Mouse (Mus musculus) hindbrain, embryonic 13.5 days (tissue): ENCODE results near the gene Vil1. TPM values are rescaled to one million over a fixed set of nuclear protein-coding genes. Genes with fewer than 3 reads are reported as not detected.

ENCODE experiments used
- ATAC-seq: fragments of 200-750 bp; cut with Nextera tagmentation; 2 replicates; pipeline ENCODE4 v1.8.0; 2017; ENCODE audit warnings: moderate TSS enrichment; ENCODE audit not compliant: low FRiP score
- H3K27ac ChIP-seq: fragments of 300-500 bp; sonication (generic); 2 replicates; pipeline ENCODE4 v1.5.1; 2015; ENCODE audit warnings: inconsistent platforms, mild to moderate bottlenecking, moderate library complexity
- H3K27me3 ChIP-seq: fragments of 300-500 bp; sonication (generic); 2 replicates; pipeline ENCODE4 v1.6.1; 2015; ENCODE audit warnings: mild to moderate bottlenecking, inconsistent platforms
- H3K36me3 ChIP-seq: fragments of 300-500 bp; sonication (generic); 2 replicates; pipeline ENCODE4 v1.6.1; 2015; ENCODE audit warnings: mild to moderate bottlenecking, inconsistent platforms
- H3K4me1 ChIP-seq: fragments of 300-500 bp; sonication (generic); replicated peaks from 2 replicates; pipeline ENCODE4 v1.6.1; 2015; ENCODE audit warnings: inconsistent platforms
- H3K4me2 ChIP-seq: fragments of 300-500 bp; sonication (generic); 2 replicates; pipeline ENCODE4 v1.6.1; 2015; ENCODE audit warnings: inconsistent platforms, mild to moderate bottlenecking, moderate library complexity
- H3K4me3 ChIP-seq: fragments of 300-500 bp; sonication (generic); 2 replicates; pipeline ENCODE4 v1.5.1; 2015; ENCODE audit warnings: mild to moderate bottlenecking, inconsistent platforms
- H3K9ac ChIP-seq: fragments of 300-500 bp; sonication (generic); 2 replicates; pipeline ENCODE4 v1.6.1; 2015; ENCODE audit warnings: mild to moderate bottlenecking, inconsistent platforms
- H3K9me3 ChIP-seq: fragments of 300-500 bp; sonication (generic); 2 replicates; pipeline ENCODE4 v1.6.1; 2016; ENCODE audit warnings: inconsistent platforms
- WGBS: fragments of 180-500 bp; shearing (Covaris S2); methylation state at CpG from one replicate; pipeline ENCODE4 v1.1.7; 2015; 5-methylcytosine and 5-hydroxymethylcytosine counted together
- polyA plus RNA-seq: library from polyadenylated mRNA; unstranded; fragments of >200 nt; fragmentation: Nextera tagmentation; extraction: Ambion mirVana; gene quantifications from 2 replicates; pipeline ENCODE4 v1.2.1, GENCODE M21; 2015

Vil1 gene
- 0.16 and 0.18 TPM in 2 replicates for polyA plus RNA-seq

DNA sequence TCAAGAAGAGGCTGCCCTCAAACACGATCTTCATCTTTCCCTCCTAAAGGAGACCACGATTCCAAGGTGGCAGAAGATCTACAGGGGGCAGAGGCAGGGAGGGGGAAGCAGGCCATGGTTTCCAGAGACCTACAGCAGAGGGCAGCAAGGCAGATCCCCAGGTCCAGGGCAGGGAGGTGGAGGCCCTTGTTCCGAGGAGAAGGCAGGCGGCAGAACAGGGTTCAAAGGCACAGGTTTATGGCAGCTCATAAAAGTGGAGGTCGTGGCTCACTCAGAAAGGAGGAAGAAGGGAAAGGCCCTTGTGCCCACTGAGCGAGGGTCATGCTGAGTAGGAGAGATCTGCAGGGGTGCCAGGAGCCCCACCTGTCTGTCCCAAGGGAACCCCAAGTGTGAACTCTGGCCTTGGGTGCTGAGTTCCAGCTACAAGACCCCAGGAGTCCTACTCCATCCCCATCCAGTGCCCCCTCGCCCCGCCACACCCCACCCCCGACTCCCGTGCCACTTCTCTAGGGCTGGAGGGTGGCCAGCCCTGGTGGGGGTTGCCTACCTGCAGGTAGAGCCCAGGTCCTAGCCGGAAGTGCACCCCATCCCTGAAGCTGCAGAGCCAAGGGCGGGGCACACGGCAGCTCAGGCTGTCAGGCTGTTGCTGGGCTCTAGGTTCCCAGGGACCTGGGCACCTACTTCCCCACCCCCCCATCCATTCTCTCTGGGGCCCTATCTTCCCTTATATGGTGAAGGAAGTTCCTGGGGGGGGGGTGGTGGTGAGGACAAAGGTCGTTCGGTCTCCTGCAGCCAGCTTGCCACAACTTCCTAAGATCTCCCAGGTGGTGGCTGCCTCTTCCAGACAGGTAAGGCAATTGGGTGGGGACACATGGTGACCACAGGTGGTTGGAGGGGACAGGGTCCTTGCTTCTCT lies at the start of gene Vil1:
Vil1 (plus strand) TSS at position 788 of the 916 bp plus-strand sequence.
- ATAC-seq: no peak
- Histone ChIP-seq H3K9ac (no peak within 1 kb of the TSS), H3K9me3 (no peaks in the 10 kb centered on the region), H3K27me3 (no peaks in the 10 kb centered on the region), H3K27ac (no peak within 1 kb of the TSS), H3K4me2 (no peak within 1 kb of the TSS), H3K4me1 (no peaks in the 10 kb centered on the region), H3K36me3 (no peaks in the 10 kb centered on the region), H3K4me3 (no peak within 1 kb of the TSS)
- WGBS: 63% methylated on average over 15 of the region's 15 CpGs

DNA sequence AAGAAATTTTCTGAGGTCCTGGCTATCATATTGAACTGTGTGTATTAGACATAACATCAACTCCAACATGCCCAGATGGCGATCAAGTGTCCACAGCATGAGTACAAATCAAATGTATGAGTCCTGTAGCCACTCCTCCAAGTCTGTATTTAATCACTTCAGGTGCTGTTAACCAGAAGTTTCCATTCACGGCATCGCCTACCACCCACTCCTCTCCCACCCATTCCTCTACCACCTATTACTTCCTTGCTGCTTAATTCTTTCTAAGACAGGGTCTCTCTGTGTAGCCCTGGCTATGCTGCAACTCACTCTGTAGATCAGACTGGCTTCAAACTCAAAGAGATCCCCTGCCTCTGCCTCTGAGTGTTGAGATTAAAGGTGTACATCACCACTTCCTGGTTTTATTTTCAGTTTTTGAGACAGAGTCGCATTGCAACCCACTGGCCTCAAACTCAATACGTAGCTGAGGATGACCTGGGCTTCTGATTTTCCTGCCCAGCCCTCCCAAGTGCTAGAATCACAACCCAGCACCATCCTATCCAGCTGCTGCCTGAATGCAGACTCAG lies 49.1 kb upstream of the Vil1 start:
- Histone ChIP-seq H3K9me3 (no peaks in the 10 kb centered on the region), H3K4me1 (peaks cover 3% of the 10 kb centered on the region; the same call in 1 of the 2 replicates)
- 87% methylated on average over 5 of the region's 5 CpGs for WGBS

GRCm38 (mm10) chr1:74361812-74362211 lies 47.4 kb upstream of the Vil1 start, which contains the start of gene Catip:
Gene Catip (plus strand): TSS chr1:74362108.
- no peak within 1 kb of the TSS for H3K9ac ChIP-seq
- no peak within 1 kb of the TSS for H3K4me2 ChIP-seq
- no peak within 1 kb of the TSS for H3K4me3 ChIP-seq
- H3K9me3 ChIP-seq: no peaks in the 10 kb centered on the region
- no peaks in the 10 kb centered on the region for H3K27me3 ChIP-seq
- no peaks in the 10 kb centered on the region for H3K36me3 ChIP-seq
- no peak within 1 kb of the TSS for H3K27ac ChIP-seq
- peak; percentile 59 for ATAC-seq
- H3K4me1 ChIP-seq: peaks cover 3% of the 10 kb centered on the region; the same call in 1 of the 2 replicates
- 2% methylated on average over 2 of the region's 2 CpGs for WGBS

More for the DNA sequence above, 49.1 kb upstream of the Vil1 start:
- H3K27ac ChIP-seq: no peak overlapping the region
- no peak overlapping the region for H3K4me2 ChIP-seq
- H3K27me3 ChIP-seq: no peaks in the 10 kb centered on the region
- no peak for ATAC-seq
- H3K36me3 ChIP-seq: no peaks in the 10 kb centered on the region
- no peak overlapping the region for H3K4me3 ChIP-seq
- no peak overlapping the region for H3K9ac ChIP-seq

DNA sequence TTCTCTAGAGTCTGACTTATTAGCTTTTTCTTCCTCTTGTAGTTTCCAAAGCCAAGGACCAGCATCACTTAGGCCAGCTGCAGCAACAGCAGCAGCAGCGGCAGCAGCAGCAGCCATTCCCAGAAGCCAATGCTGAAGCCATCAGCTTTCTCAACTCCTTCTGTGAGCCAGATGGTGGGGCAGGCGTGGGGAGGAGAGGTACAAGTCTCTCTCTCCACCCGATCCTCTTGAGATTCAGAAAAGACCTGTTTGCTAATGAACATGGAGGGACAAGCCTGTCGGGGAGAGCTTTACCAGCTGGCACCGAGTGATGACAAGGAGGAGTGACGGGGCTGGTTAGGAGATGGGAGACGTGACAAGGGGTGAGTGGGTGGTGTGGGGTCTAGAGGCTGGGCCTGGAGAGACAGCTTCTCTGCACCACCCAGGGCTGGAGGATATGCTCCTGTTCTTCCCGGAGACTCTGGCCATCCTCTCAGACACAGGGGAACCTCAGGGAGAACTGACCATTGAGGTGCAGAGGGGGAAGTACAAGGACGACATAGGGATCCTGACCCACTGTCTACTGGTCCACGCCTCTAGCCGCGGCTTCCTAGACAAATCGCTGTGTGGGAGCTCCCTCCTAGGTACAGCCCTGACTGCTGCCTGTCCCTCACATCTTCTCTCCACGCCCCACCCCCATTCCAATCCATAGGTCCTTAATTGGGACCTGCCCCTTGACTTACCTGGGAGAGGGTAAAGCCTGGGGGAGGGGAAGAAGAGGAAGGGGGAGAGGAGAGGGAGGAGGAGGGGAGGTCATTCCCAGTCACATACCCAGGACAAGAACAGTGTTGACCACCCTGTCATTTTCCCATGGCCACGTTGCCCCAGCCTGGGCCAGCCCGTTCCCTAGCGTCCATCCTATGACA lies 46.6 kb upstream of the Vil1 start:
- peaks cover 3% of the 10 kb centered on the region; the same call in 1 of the 2 replicates for H3K4me1 ChIP-seq
- H3K27ac ChIP-seq: no peak overlapping the region
- H3K27me3 ChIP-seq: peaks cover 1% of the 10 kb centered on the region; the same call in 1 of the 2 replicates
- H3K9ac ChIP-seq: no peak overlapping the region
- no peak overlapping the region for H3K4me2 ChIP-seq
- peak; percentile 67 for ATAC-seq
- WGBS: 69% methylated on average over 17 of the region's 17 CpGs
- H3K9me3 ChIP-seq: no peaks in the 10 kb centered on the region
- H3K4me3 ChIP-seq: no peak overlapping the region
- H3K36me3 ChIP-seq: no peaks in the 10 kb centered on the region

DNA sequence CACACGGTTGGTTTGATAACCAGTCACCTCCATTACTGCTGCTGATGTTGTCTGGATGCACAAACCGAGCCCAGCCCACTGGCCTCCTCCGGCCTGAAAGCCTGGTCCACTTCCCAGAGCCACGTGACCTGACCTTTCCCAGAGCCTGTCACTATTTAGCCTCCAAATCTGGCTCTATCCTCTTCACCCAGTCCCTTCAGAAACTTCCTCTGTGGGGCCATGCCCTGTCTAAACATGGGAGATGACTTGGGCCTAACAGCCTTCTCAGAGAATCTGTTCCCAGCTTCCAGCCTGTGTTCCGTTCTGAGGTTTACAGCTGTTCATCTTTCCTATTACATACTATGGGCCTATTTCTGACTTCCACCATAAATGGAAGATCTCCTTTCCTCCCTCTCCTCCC lies 45.7 kb upstream of the Vil1 start:
- peaks cover 10% of the 10 kb centered on the region for H3K4me1 ChIP-seq
- no peak overlapping the region for H3K27ac ChIP-seq
- peaks cover 4% of the 10 kb centered on the region; the same call in 1 of the 2 replicates for H3K27me3 ChIP-seq
- H3K36me3 ChIP-seq: no peaks in the 10 kb centered on the region
- H3K4me3 ChIP-seq: no peak overlapping the region
- no peak overlapping the region for H3K4me2 ChIP-seq
- no peaks in the 10 kb centered on the region for H3K9me3 ChIP-seq
- no peak overlapping the region for H3K9ac ChIP-seq
- ATAC-seq: no peak
- 79% methylated on average over 5 of the region's 5 CpGs for WGBS

DNA sequence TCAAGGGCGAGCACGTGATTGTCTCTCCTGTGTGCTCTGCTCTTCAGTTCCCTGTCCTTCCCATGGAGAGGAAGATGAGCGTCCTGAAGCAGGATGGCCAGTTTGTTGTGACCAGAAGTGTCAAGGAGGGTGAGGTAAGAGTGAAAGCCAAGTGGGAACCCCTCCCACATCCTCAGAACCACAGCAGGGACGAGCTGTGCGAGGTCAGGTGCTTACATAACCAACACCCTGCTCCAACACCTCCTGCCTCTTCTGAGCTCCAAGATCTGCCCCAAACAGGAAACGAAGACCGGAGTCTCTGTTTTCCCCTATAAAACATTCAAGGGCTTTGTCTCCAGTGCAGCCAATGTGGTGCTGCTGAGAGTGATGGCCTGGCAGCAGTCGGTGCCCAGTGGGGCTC lies 44.9 kb upstream of the Vil1 start:
- Histone ChIP-seq H3K4me2 (no peak overlapping the region), H3K4me3 (no peak overlapping the region), H3K36me3 (no peaks in the 10 kb centered on the region), H3K9me3 (no peaks in the 10 kb centered on the region), H3K27me3 (peaks cover 4% of the 10 kb centered on the region; the same call in 1 of the 2 replicates), H3K4me1 (peaks cover 11% of the 10 kb centered on the region), H3K9ac (no peak overlapping the region), H3K27ac (no peak overlapping the region)
- ATAC-seq: no peak
- 77% methylated on average over 8 of the region's 8 CpGs for WGBS

GRCm38 (mm10) chr1:74367886-74368645 lies 41.1 kb upstream of the Vil1 start:
- peak overlapping the region; percentile 26 for H3K4me3 ChIP-seq
- H3K4me2 ChIP-seq: peak overlapping the region; percentile 57
- no peaks in the 10 kb centered on the region for H3K36me3 ChIP-seq
- H3K9ac ChIP-seq: peak overlapping the region; percentile 63; the same call in 1 of the 2 replicates
- H3K4me1 ChIP-seq: peaks cover 8% of the 10 kb centered on the region
- peaks cover 4% of the 10 kb centered on the region; the same call in 1 of the 2 replicates for H3K27me3 ChIP-seq
- no peaks in the 10 kb centered on the region for H3K9me3 ChIP-seq
- H3K27ac ChIP-seq: no peak overlapping the region
- WGBS: 23% methylated on average over 34 of the region's 34 CpGs
- ATAC-seq: peak; percentile 66

DNA sequence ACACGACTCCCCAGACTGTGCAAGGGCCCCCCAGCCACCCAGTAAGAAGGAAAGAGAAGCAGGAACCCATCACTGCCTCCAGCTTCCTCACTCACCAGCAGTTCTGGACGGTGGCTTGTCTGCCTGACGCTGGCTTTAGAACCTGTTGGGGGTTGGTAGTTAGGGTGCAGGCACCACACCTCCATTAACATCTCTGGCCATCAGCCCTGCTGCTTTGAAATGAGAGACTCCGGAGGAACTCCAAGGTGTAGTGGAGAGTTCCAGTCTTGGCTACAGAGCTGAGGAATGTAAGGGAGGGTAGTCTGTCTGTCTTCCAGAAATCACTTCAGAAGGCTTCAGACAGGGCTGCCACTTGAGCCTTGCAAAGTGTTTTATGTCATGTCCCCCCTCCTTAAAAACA lies 39.1 kb upstream of the Vil1 start:
- no peak overlapping the region for H3K27ac ChIP-seq

GRCm38 (mm10) chr1:74373372-74373771 lies 35.8 kb upstream of the Vil1 start:
- no peak overlapping the region for H3K4me3 ChIP-seq
- no peak overlapping the region for H3K27ac ChIP-seq
- H3K4me2 ChIP-seq: no peak overlapping the region
- WGBS: 81% methylated on average over 4 of the region's 4 CpGs
- peaks cover 2% of the 10 kb centered on the region for H3K4me1 ChIP-seq
- H3K9ac ChIP-seq: no peak overlapping the region
- ATAC-seq: no peak
- 0 out of 2 replicates have a peak, but pooled peaks cover 3% of the 10 kb centered on the region for H3K27me3 ChIP-seq
- H3K9me3 ChIP-seq: no peaks in the 10 kb centered on the region
- H3K36me3 ChIP-seq: no peaks in the 10 kb centered on the region

More for the DNA sequence above, 39.1 kb upstream of the Vil1 start:
- WGBS: 55% methylated on average over 4 of the region's 4 CpGs
- no peak overlapping the region for H3K9ac ChIP-seq
- H3K36me3 ChIP-seq: no peaks in the 10 kb centered on the region
- ATAC-seq: no peak
- H3K4me3 ChIP-seq: no peak overlapping the region
- H3K9me3 ChIP-seq: no peaks in the 10 kb centered on the region
- peaks cover 4% of the 10 kb centered on the region; the same call in 1 of the 2 replicates for H3K27me3 ChIP-seq
- peaks cover 8% of the 10 kb centered on the region for H3K4me1 ChIP-seq
- no peak overlapping the region for H3K4me2 ChIP-seq

GRCm38 (mm10) chr1:74374980-74375379 lies 34.2 kb upstream of the Vil1 start, which contains the start of gene Slc11a1:
Gene Slc11a1 (plus strand): TSS chr1:74375195.
- H3K4me2 ChIP-seq: no peak within 1 kb of the TSS
- no peak for ATAC-seq
- H3K27me3 ChIP-seq: 0 out of 2 replicates have a peak, but pooled peaks cover 3% of the 10 kb centered on the region
- H3K4me3 ChIP-seq: no peak within 1 kb of the TSS
- no peaks in the 10 kb centered on the region for H3K36me3 ChIP-seq
- no peaks in the 10 kb centered on the region for H3K9me3 ChIP-seq
- 75% methylated on average over 8 of the region's 8 CpGs for WGBS
- no peak within 1 kb of the TSS for H3K9ac ChIP-seq
- no peak within 1 kb of the TSS; the same call in 1 of the 2 replicates for H3K27ac ChIP-seq
- H3K4me1 ChIP-seq: no peaks in the 10 kb centered on the region; the same call in 1 of the 2 replicates

- Histone ChIP-seq H3K27me3 (0 out of 2 replicates have a peak, but pooled peaks cover 3% of the 10 kb centered on the region), H3K9ac (no peak overlapping the region), H3K9me3 (no peaks in the 10 kb centered on the region), H3K27ac (no peak overlapping the region; the same call in 1 of the 2 replicates), H3K4me1 (no peaks in the 10 kb centered on the region; the same call in 1 of the 2 replicates), H3K36me3 (no peaks in the 10 kb centered on the region), H3K4me2 (no peak overlapping the region), H3K4me3 (no peak overlapping the region)
- WGBS: 78% methylated on average over 10 of the region's 10 CpGs
- no peak for ATAC-seq
These were observed 33.6 kb upstream of the Vil1 start for GRCm38 (mm10) chr1:74375561-74375960.
